Mouse (Mus musculus) ES-Bruce4 (cell line): ENCODE results near the gene Pif1. TPM values are rescaled to one million over a fixed set of nuclear protein-coding genes. Genes with fewer than 3 reads are reported as not detected.

Source experiments
- H3K27ac ChIP-seq: 2 replicates; pipeline ENCODE4 v1.5.1; 2012; ENCODE audit warnings: low read length, inconsistent platforms; ENCODE audit not compliant: insufficient read depth
- H3K27me3 ChIP-seq: 2 replicates; pipeline ENCODE4 v1.6.1; 2012; ENCODE audit warnings: mild to moderate bottlenecking, low read length, inconsistent platforms; ENCODE audit not compliant: control insufficient read depth, poor library complexity, insufficient read depth, severe bottlenecking
- H3K36me3 ChIP-seq: 2 replicates; pipeline ENCODE4 v1.6.1; 2012; ENCODE audit warnings: inconsistent platforms, mild to moderate bottlenecking, low read length, moderate library complexity; ENCODE audit not compliant: control insufficient read depth, poor library complexity, insufficient read depth, severe bottlenecking
- H3K4me1 ChIP-seq: one replicate; pipeline ENCODE4 v1.8.1; 2011; ENCODE audit warnings: low read length; ENCODE audit not compliant: control insufficient read depth, insufficient read depth
- H3K4me3 ChIP-seq: 2 replicates; pipeline ENCODE4 v1.5.1; 2011; ENCODE audit warnings: low read depth, mild to moderate bottlenecking, low read length
- H3K9ac ChIP-seq: 2 replicates; pipeline ENCODE4 v1.6.1; 2012; ENCODE audit warnings: low read depth, mild to moderate bottlenecking, inconsistent platforms; ENCODE audit not compliant: poor library complexity, severe bottlenecking
- H3K9me3 ChIP-seq: replicated peaks from 2 replicates; pipeline ENCODE4 v1.6.1; 2012; ENCODE audit warnings: mild to moderate bottlenecking, low read length, inconsistent platforms; ENCODE audit not compliant: control insufficient read depth, poor library complexity, insufficient read depth, severe bottlenecking
- CTCF ChIP-seq: IDR thresholded peaks from one replicate; pipeline ENCODE4 v1.8.1; 2011; ENCODE audit warnings: low read depth, low read length
- EP300 ChIP-seq: IDR thresholded peaks from 2 replicates; pipeline ENCODE4 v1.6.1; 2011; ENCODE audit warnings: low read depth, low read length; ENCODE audit not compliant: insufficient read depth
- POLR2A ChIP-seq: IDR thresholded peaks from one replicate; pipeline ENCODE4 v1.8.1; 2011; ENCODE audit warnings: low read length; ENCODE audit not compliant: insufficient read depth
- polyA plus RNA-seq: library from polyadenylated mRNA; stranded (reverse); fragments of >200 nt; gene quantifications from 2 replicates; pipeline ENCODE4 v1.2.4, GENCODE M21; 2011; ENCODE audit warnings: low read depth; ENCODE audit not compliant: missing spikeins, insufficient read depth, insufficient read length

Gene Pif1
- polyA plus RNA-seq, 1 experiment = 32.3 TPM

DNA sequence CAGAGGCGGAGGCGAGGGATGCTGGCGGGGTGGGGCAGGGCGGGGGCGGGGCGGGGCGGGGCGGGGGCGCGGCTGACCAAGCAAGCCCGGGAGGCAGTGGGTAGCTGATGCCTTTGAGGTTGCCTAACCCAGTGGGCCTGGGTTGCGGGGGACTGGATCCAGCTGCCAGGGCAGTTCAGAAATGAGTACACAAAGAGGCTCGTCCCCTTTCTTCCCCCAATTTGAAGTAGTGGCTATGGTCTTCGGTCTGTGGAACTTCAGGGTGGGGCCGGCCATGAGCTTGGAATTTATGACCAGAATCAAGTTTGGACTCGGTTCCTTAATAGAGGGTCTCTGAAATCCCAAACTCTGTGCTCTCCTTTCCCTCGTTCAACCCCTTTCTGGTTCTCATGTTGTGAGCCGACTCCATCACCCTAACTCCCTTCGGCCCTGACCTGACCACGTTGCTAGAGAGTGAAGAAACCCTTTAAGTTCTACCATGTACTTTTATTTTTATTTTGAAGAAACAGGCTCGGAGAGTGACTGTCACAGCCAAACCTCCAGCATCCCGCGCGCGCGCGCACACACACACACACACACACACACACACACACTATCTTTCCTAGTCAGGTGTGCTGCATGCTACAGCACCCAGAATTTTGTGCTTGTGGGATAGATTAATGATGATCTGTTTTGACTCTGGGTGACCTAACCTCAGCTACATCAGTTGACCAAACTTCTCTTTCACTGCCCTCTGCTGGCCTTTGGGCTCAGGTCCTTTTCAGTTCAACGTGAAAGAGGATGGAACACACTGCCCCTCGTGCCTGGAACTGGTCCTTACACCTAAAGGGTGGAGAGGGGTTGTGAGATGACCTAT, 6.3 kb upstream of the Pif1 start:
- Histone ChIP-seq H3K27ac (peak overlapping the region; percentile 52), H3K9me3 (no peaks in the 10 kb centered on the region), H3K27me3 (no peaks in the 10 kb centered on the region), H3K4me3 (peak overlapping the region; percentile 56), H3K4me1 (no peaks in the 10 kb centered on the region), H3K9ac (peak overlapping the region; percentile 49), H3K36me3 (no peaks in the 10 kb centered on the region)
- TF ChIP-seq EP300 (no peak), POLR2A (peak; percentile 32), CTCF (peak; percentile 92)

GRCm38 (mm10) chr9:65583045-65583444, 3.9 kb upstream of the Pif1 start:
- H3K27ac ChIP-seq = no peak overlapping the region
- H3K27me3 ChIP-seq = no peaks in the 10 kb centered on the region
- H3K9ac ChIP-seq = no peak overlapping the region
- H3K4me1 ChIP-seq = no peaks in the 10 kb centered on the region
- no peak overlapping the region for H3K4me3 ChIP-seq
- no peaks in the 10 kb centered on the region for H3K9me3 ChIP-seq
- peak; percentile 19 for TF ChIP-seq POLR2A
- no peak for TF ChIP-seq EP300
- H3K36me3 ChIP-seq = no peaks in the 10 kb centered on the region

GRCm38 (mm10) chr9:65587270-65587572, 261 bp downstream of the Pif1 start:
- Histone ChIP-seq H3K27ac (peak overlapping the region; percentile 27; the same call in 1 of the 2 replicates), H3K36me3 (peaks cover 14% of the 10 kb centered on the region), H3K4me1 (no peaks in the 10 kb centered on the region), H3K9ac (peak overlapping the region; percentile 69), H3K9me3 (no peaks in the 10 kb centered on the region), H3K4me3 (peak overlapping the region; percentile 95), H3K27me3 (no peaks in the 10 kb centered on the region)
- TF ChIP-seq CTCF (no peak), EP300 (no peak), POLR2A (no peak)

- Histone ChIP-seq H3K9ac (peak overlapping the region; percentile 69), H3K27me3 (no peaks in the 10 kb centered on the region), H3K27ac (peak overlapping the region; percentile 27; the same call in 1 of the 2 replicates), H3K36me3 (peaks cover 16% of the 10 kb centered on the region), H3K9me3 (no peaks in the 10 kb centered on the region), H3K4me3 (peak overlapping the region; percentile 95), H3K4me1 (no peaks in the 10 kb centered on the region)
- TF ChIP-seq CTCF (no peak), POLR2A (no peak), EP300 (no peak)
These were observed 806 bp downstream of the Pif1 start for GRCm38 (mm10) chr9:65587573-65588358.

GRCm38 (mm10) chr9:65589091-65589490, 2.1 kb downstream of the Pif1 start:
- no peaks in the 10 kb centered on the region for H3K9me3 ChIP-seq
- peak overlapping the region; percentile 73 for H3K4me3 ChIP-seq
- TF ChIP-seq POLR2A (no peak), CTCF (no peak), EP300 (no peak)
- no peak overlapping the region for H3K27ac ChIP-seq
- peak overlapping the region; percentile 69; the same call in 1 of the 2 replicates for H3K9ac ChIP-seq
- peaks cover 17% of the 10 kb centered on the region for H3K36me3 ChIP-seq
- H3K27me3 ChIP-seq = no peaks in the 10 kb centered on the region
- no peaks in the 10 kb centered on the region for H3K4me1 ChIP-seq
